Mouse (Mus musculus) heart, embryonic 11.5 days (tissue): ENCODE data around the gene Map1lc3b. TPM values are rescaled to one million over a fixed set of nuclear protein-coding genes. Genes with fewer than 3 reads are reported as not detected.
A peak's percentile ranks its signal among the peaks of the same experiment; 100 is the strongest.

Experiments used
- ATAC-seq: fragments of 200-750 bp; cut with Nextera tagmentation; replicated peaks from 2 replicates; pipeline ENCODE4 v1.8.0; 2017; ENCODE audit warnings: moderate library complexity; ENCODE audit not compliant: insufficient number of reproducible peaks, low FRiP score, low TSS enrichment
- H3K27ac ChIP-seq: fragments of 300-500 bp; sonication (generic); 2 replicates; pipeline ENCODE4 v1.5.1; 2014; ENCODE audit warnings: mild to moderate bottlenecking, low read depth, low read length
- H3K27me3 ChIP-seq: fragments of 300-500 bp; sonication (generic); 2 replicates; pipeline ENCODE4 v1.6.1; 2014; ENCODE audit warnings: mild to moderate bottlenecking, low read length, mixed read lengths; ENCODE audit not compliant: control insufficient read depth, insufficient read depth
- H3K36me3 ChIP-seq: fragments of 300-500 bp; sonication (generic); 2 replicates; pipeline ENCODE4 v1.6.1; 2014; ENCODE audit warnings: mild to moderate bottlenecking, low read length, moderate library complexity, mixed read lengths; ENCODE audit not compliant: control insufficient read depth, insufficient read depth
- H3K4me1 ChIP-seq: fragments of 300-500 bp; sonication (generic); 2 replicates; pipeline ENCODE4 v1.6.1; 2014; ENCODE audit warnings: low read length; ENCODE audit not compliant: control insufficient read depth, insufficient read depth
- H3K4me2 ChIP-seq: fragments of 300-500 bp; sonication (generic); 2 replicates; pipeline ENCODE4 v1.6.1; 2014; ENCODE audit warnings: mild to moderate bottlenecking, moderate library complexity
- H3K4me3 ChIP-seq: fragments of 300-500 bp; sonication (generic); 2 replicates; pipeline ENCODE4 v1.5.1; 2014; ENCODE audit warnings: low read depth, low read length
- H3K9ac ChIP-seq: fragments of 300-500 bp; sonication (generic); 2 replicates; pipeline ENCODE4 v1.6.1; 2014; ENCODE audit warnings: mild to moderate bottlenecking, low read depth, low read length, moderate library complexity
- H3K9me3 ChIP-seq: fragments of 300-500 bp; sonication (generic); replicated peaks from 2 replicates; pipeline ENCODE4 v1.6.1; 2016; ENCODE audit warnings: low read length; ENCODE audit not compliant: control insufficient read depth
- WGBS: fragments of 180-500 bp; shearing (Covaris S2); extraction: QIAGEN DNeasy Blood & Tissue Kit; methylation state at CpG from one replicate; pipeline ENCODE4 v1.1.7; 2014; ENCODE audit not compliant: insufficient replicate concordance; 5-methylcytosine and 5-hydroxymethylcytosine counted together
- polyA plus RNA-seq: library from polyadenylated mRNA; unstranded; fragments of >200 nt; fragmentation: Nextera tagmentation; extraction: Ambion mirVana; gene quantifications from 2 replicates; pipeline ENCODE4 v1.2.1, GENCODE M21; 2014

The Map1lc3b gene
- polyA plus RNA-seq: 186 and 199 TPM in 2 replicates

- WGBS: under 1% methylated on average over 94 of the region's 94 CpGs
- H3K4me1 ChIP-seq: peaks cover 13% of the 10 kb centered on the region
- peak; percentile 81 for ATAC-seq
- peak within 1 kb of the TSS; percentile 91 for H3K9ac ChIP-seq
- no peaks in the 10 kb centered on the region for H3K9me3 ChIP-seq
- peak within 1 kb of the TSS; percentile 98 for H3K4me3 ChIP-seq
- no peaks in the 10 kb centered on the region for H3K27me3 ChIP-seq
- H3K4me2 ChIP-seq: peak within 1 kb of the TSS; percentile 94
- peak within 1 kb of the TSS; percentile 60 for H3K27ac ChIP-seq
- peaks cover 6% of the 10 kb centered on the region; the same call in 1 of the 2 replicates for H3K36me3 ChIP-seq
Measured at GRCm38 (mm10) chr8:121590203-121591177, at the start of gene Map1lc3b. TSS of gene Map1lc3b (plus strand) at chr8:121590361.

- no peak for ATAC-seq
- Histone ChIP-seq H3K27me3 (peaks cover 19% of the 10 kb centered on the region), H3K9ac (no peak overlapping the region), H3K9me3 (no peaks in the 10 kb centered on the region), H3K4me3 (no peak overlapping the region), H3K4me1 (no peaks in the 10 kb centered on the region), H3K36me3 (no peaks in the 10 kb centered on the region), H3K4me2 (no peak overlapping the region), H3K27ac (no peak overlapping the region)
- WGBS: 65% methylated on average over 19 of the region's 19 CpGs
Measured at GRCm38 (mm10) chr8:121541862-121542261, 48.3 kb upstream of the Map1lc3b start.

GRCm38 (mm10) chr8:121542901-121543300, 47.3 kb upstream of the Map1lc3b start:
- Histone ChIP-seq H3K9ac (no peak overlapping the region), H3K9me3 (no peaks in the 10 kb centered on the region), H3K27ac (no peak overlapping the region), H3K4me1 (no peaks in the 10 kb centered on the region), H3K27me3 (peaks cover 19% of the 10 kb centered on the region), H3K36me3 (no peaks in the 10 kb centered on the region), H3K4me3 (no peak overlapping the region), H3K4me2 (no peak overlapping the region)
- 69% methylated on average over 13 of the region's 13 CpGs for WGBS
- ATAC-seq: no peak

GRCm38 (mm10) chr8:121544276-121544785, 45.8 kb upstream of the Map1lc3b start, which contains the start of gene 1700018B08Rik:
TSS of gene 1700018B08Rik (minus strand) at chr8:121544320.
- no peaks in the 10 kb centered on the region for H3K36me3 ChIP-seq
- H3K4me1 ChIP-seq: no peaks in the 10 kb centered on the region
- ATAC-seq: no peak
- H3K27me3 ChIP-seq: peaks cover 17% of the 10 kb centered on the region
- no peak within 1 kb of the TSS for H3K27ac ChIP-seq
- no peak within 1 kb of the TSS for H3K4me2 ChIP-seq
- H3K9ac ChIP-seq: no peak within 1 kb of the TSS; the same call in 1 of the 2 replicates
- H3K4me3 ChIP-seq: no peak within 1 kb of the TSS
- WGBS: 72% methylated on average over 12 of the region's 12 CpGs
- H3K9me3 ChIP-seq: no peaks in the 10 kb centered on the region

GRCm38 (mm10) chr8:121544936-121545335, 45.2 kb upstream of the Map1lc3b start:
- no peak overlapping the region; the same call in 1 of the 2 replicates for H3K9ac ChIP-seq
- H3K9me3 ChIP-seq: no peaks in the 10 kb centered on the region
- no peak overlapping the region for H3K4me3 ChIP-seq
- no peak overlapping the region for H3K4me2 ChIP-seq
- ATAC-seq: no peak
- no peaks in the 10 kb centered on the region for H3K36me3 ChIP-seq
- H3K27ac ChIP-seq: no peak overlapping the region
- H3K4me1 ChIP-seq: no peaks in the 10 kb centered on the region
- WGBS: 44% methylated on average over 11 of the region's 11 CpGs
- H3K27me3 ChIP-seq: peaks cover 10% of the 10 kb centered on the region; the same call in 1 of the 2 replicates

GRCm38 (mm10) chr8:121547132-121547531, 43.0 kb upstream of the Map1lc3b start:
- H3K9ac ChIP-seq: no peak overlapping the region
- no peak for ATAC-seq
- WGBS: 4% methylated on average over 7 of the region's 7 CpGs
- 0 out of 2 replicates have a peak, but pooled peaks cover 4% of the 10 kb centered on the region for H3K36me3 ChIP-seq
- no peak overlapping the region for H3K4me3 ChIP-seq
- H3K4me2 ChIP-seq: no peak overlapping the region
- H3K27ac ChIP-seq: no peak overlapping the region
- 0 out of 2 replicates have a peak, but pooled peaks cover 7% of the 10 kb centered on the region for H3K27me3 ChIP-seq
- H3K9me3 ChIP-seq: no peaks in the 10 kb centered on the region
- H3K4me1 ChIP-seq: peaks cover 8% of the 10 kb centered on the region; the same call in 1 of the 2 replicates

- Histone ChIP-seq H3K27ac (no peak overlapping the region), H3K4me3 (no peak overlapping the region), H3K9ac (no peak overlapping the region), H3K4me2 (no peak overlapping the region), H3K9me3 (no peaks in the 10 kb centered on the region), H3K36me3 (peaks cover 16% of the 10 kb centered on the region; the same call in 1 of the 2 replicates), H3K27me3 (no peaks in the 10 kb centered on the region), H3K4me1 (peaks cover 8% of the 10 kb centered on the region; the same call in 1 of the 2 replicates)
- WGBS: 83% methylated on average over 6 of the region's 6 CpGs
- ATAC-seq: no peak
Measured at GRCm38 (mm10) chr8:121550056-121550455, 40.1 kb upstream of the Map1lc3b start.

GRCm38 (mm10) chr8:121551065-121551985, 38.8 kb upstream of the Map1lc3b start:
- peaks cover 18% of the 10 kb centered on the region; the same call in 1 of the 2 replicates for H3K36me3 ChIP-seq
- ATAC-seq: no peak
- 51% methylated on average over 24 of the region's 24 CpGs for WGBS
- H3K4me2 ChIP-seq: no peak overlapping the region; the same call in 1 of the 2 replicates
- no peak overlapping the region for H3K4me3 ChIP-seq
- no peaks in the 10 kb centered on the region for H3K27me3 ChIP-seq
- H3K9ac ChIP-seq: no peak overlapping the region
- H3K9me3 ChIP-seq: no peaks in the 10 kb centered on the region
- no peak overlapping the region for H3K27ac ChIP-seq
- peaks cover 8% of the 10 kb centered on the region; the same call in 1 of the 2 replicates for H3K4me1 ChIP-seq
